Mouse (Mus musculus): Measurements from ENCODE around the gene Kcp. TPM values are rescaled to one million over a fixed set of nuclear protein-coding genes. Genes with fewer than 3 reads are reported as not detected.

The Kcp gene
- polyA plus RNA-seq, 1 experiment: 10.1 TPM

DNA sequence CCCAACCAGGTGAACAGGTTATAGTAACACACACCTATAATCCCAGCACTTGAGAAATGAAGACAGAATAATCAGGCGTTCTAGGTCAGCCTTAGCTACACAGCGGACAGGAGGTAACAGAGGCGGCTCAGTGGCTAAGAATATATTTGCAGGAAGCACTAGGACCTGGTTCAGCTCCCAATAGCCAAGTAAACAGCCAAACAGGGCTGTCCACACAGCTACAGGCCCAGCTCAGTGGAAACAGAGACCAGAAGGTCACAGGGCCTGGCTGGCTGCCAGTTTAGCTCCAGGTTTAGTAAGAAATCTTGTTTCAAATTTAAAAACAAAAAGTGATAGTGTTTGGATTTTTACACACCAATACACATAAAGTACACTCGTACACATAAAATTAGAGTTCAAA, 13.7 kb downstream of the Kcp start:
- DNase-seq (ENCODE audit: low read depth in 1 of 2, low spot score in 2 of 2): no peak
- no peaks in the 10 kb centered on the region for H3K36me3 ChIP-seq (ENCODE audit: control insufficient read depth, insufficient read depth, low read length)
- TF ChIP-seq POLR2A (IDR thresholded peaks at IDR 0.05; ENCODE audit: low read depth, low read length) (no peak), CTCF (IDR thresholded peaks at IDR 0.05; ENCODE audit: extremely low read depth, insufficient read depth, insufficient read length, insufficient replicate concordance) (no peak)
- H3K4me1 ChIP-seq (ENCODE audit: control insufficient read depth, insufficient read depth, insufficient read length): no peaks in the 10 kb centered on the region
- H3K27ac ChIP-seq (ENCODE audit: insufficient read depth, low read length): no peak overlapping the region
- H3K27me3 ChIP-seq (ENCODE audit: control insufficient read depth, insufficient read depth, low read length): 0 out of 2 replicates have a peak, but pooled peaks cover 1% of the 10 kb centered on the region
- H3K4me3 ChIP-seq (ENCODE audit: extremely low read depth, insufficient read depth, insufficient read length): no peak overlapping the region
- 90% methylated on average over 4 of the region's 4 CpGs for WGBS

DNA sequence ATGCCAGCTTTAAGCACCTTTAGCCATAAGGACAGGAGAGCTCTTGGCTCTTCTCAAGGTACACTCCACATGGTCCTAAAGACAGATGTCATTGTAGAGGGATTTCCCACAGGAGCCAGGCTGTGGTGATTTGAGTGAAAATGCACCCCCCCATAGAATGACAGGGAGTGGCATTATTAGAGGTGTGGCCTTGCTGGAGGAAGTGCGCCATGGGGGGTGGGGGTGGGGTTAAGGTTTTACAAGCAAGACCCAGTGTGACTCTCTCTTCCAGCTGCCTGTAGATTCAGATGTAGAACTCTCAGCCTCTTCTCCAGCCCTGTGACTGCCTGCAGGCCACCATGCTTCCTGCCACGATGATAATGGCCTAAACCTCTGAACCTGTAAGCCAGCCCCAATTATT, 21.8 kb downstream of the Kcp start:
- WGBS: 32% methylated on average over 2 of the region's 2 CpGs

DNA sequence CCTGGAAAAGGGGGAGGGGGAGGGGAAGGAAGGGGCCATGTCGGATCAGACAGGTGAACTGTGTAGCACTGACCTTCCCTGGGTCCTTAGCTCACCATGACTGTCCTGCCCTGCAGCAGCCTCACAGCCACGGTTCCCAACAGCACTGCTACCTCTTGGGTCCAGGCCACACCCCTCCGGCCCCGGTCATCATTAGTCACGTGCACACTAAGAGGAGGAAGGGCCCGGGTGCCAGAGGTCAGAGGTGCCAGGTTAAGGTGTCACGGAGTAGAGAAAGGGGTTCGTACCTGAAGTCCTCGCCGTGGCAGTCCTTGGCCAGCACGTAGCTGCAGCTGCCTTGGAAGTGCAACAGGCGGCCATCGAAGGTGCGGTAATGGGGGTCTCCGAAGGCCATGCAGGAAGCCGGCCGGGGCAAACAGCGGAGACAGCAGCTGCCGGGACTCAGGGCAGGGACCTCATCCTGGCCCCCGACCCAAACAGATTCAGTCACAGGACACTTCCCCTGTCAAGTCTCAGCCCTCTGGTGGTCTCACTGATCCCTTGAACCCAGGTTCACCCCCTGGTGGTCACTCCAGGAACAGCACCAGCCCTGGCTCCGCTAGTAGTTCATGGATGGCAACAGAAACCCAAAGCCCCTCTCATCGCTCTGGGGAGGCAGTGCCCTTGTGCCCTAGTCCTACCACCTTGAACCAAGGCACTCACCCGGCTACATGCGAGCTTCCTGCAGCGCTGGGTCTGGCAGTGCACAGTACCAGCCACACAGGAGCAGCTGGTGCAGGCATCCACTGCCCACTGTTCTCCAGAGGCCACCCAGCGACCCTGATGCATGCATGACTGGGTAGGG, 22.8 kb downstream of the Kcp start:
- Histone ChIP-seq H3K27me3 (ENCODE audit: control insufficient read depth, insufficient read depth, low read length) (no peaks in the 10 kb centered on the region), H3K4me3 (ENCODE audit: extremely low read depth, insufficient read depth, insufficient read length) (peak overlapping the region; percentile 51), H3K36me3 (ENCODE audit: control insufficient read depth, insufficient read depth, low read length) (no peaks in the 10 kb centered on the region), H3K27ac (ENCODE audit: insufficient read depth, low read length) (no peak overlapping the region), H3K4me1 (ENCODE audit: control insufficient read depth, insufficient read depth, insufficient read length) (peaks cover 3% of the 10 kb centered on the region; the same call in 1 of the 2 replicates)
- TF ChIP-seq CTCF (IDR thresholded peaks at IDR 0.05; ENCODE audit: extremely low read depth, insufficient read depth, insufficient read length, insufficient replicate concordance) (peak; percentile 85; the same call in 1 of the 2 replicates), POLR2A (IDR thresholded peaks at IDR 0.05; ENCODE audit: low read depth, low read length) (no peak)
- 8% methylated on average over 26 of the region's 26 CpGs for WGBS
- peak; percentile 18 to 61 for DNase-seq (ENCODE audit: low read depth in 1 of 2, low spot score in 2 of 2)

More for the DNA sequence above, 21.8 kb downstream of the Kcp start:
- no peaks in the 10 kb centered on the region for H3K36me3 ChIP-seq (ENCODE audit: control insufficient read depth, insufficient read depth, low read length)
- no peak overlapping the region for H3K27ac ChIP-seq (ENCODE audit: insufficient read depth, low read length)
- peaks cover 3% of the 10 kb centered on the region; the same call in 1 of the 2 replicates for H3K4me1 ChIP-seq (ENCODE audit: control insufficient read depth, insufficient read depth, insufficient read length)
- no peak overlapping the region for H3K4me3 ChIP-seq (ENCODE audit: extremely low read depth, insufficient read depth, insufficient read length)
- no peak for DNase-seq (ENCODE audit: low read depth in 1 of 2, low spot score in 2 of 2)
- no peaks in the 10 kb centered on the region for H3K27me3 ChIP-seq (ENCODE audit: control insufficient read depth, insufficient read depth, low read length)
- TF ChIP-seq CTCF (IDR thresholded peaks at IDR 0.05; ENCODE audit: extremely low read depth, insufficient read depth, insufficient read length, insufficient replicate concordance) (no peak), POLR2A (IDR thresholded peaks at IDR 0.05; ENCODE audit: low read depth, low read length) (no peak)

DNA sequence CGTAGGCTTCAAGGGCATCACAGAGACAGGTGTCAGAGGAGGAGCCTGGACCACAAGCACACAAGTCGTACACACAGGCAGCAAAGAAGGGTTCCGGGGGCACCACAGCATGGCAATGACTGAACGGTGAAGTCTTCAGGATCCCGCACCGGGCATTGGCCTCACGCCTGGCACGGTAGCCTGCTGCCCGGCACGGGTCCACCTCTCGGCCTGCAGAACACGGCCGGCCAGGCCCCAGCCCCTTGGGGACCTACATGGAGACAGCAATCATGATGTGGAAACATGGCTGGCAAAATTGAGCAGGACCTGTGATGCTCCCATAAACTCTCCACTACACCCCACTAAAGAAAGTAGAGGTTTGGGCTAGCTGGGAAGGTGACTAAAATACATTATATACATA, 25.1 kb downstream of the Kcp start:
- H3K27me3 ChIP-seq (ENCODE audit: control insufficient read depth, insufficient read depth, low read length): no peaks in the 10 kb centered on the region
- no peak for TF ChIP-seq CTCF (IDR thresholded peaks at IDR 0.05; ENCODE audit: extremely low read depth, insufficient read depth, insufficient read length, insufficient replicate concordance)
- no peak for TF ChIP-seq POLR2A (IDR thresholded peaks at IDR 0.05; ENCODE audit: low read depth, low read length)
- no peak for DNase-seq (ENCODE audit: low read depth in 1 of 2, low spot score in 2 of 2)
- H3K27ac ChIP-seq (ENCODE audit: insufficient read depth, low read length): no peak overlapping the region
- H3K4me1 ChIP-seq (ENCODE audit: control insufficient read depth, insufficient read depth, insufficient read length): peaks cover 3% of the 10 kb centered on the region; the same call in 1 of the 2 replicates
- no peaks in the 10 kb centered on the region for H3K36me3 ChIP-seq (ENCODE audit: control insufficient read depth, insufficient read depth, low read length)
- WGBS: 94% methylated on average over 13 of the region's 13 CpGs
- H3K4me3 ChIP-seq (ENCODE audit: extremely low read depth, insufficient read depth, insufficient read length): no peak overlapping the region

DNA sequence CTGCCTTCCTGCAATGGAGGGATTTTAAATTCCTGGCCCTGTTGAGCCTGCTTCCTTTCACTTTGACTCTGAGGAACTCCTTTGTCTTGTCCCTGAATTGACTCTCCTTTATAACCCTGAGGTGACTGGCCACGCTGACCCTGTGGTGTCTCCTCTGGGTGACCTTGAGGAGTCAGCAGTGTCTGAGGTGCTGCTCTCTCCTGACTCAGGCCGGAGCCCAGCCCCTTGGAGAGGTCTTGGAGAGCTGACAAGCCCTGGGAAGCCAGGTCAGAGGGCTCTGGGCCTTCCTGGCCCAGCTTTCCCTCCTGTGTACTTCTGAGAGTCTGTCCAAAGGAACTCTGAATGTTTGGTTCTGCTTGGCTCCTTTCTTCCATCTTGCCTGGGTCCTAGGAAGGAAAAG, 33.0 kb downstream of the Kcp start:
- H3K4me3 ChIP-seq (ENCODE audit: extremely low read depth, insufficient read depth, insufficient read length): no peak overlapping the region
- H3K27me3 ChIP-seq (ENCODE audit: control insufficient read depth, insufficient read depth, low read length): no peaks in the 10 kb centered on the region
- H3K36me3 ChIP-seq (ENCODE audit: control insufficient read depth, insufficient read depth, low read length): peaks cover 7% of the 10 kb centered on the region
- H3K27ac ChIP-seq (ENCODE audit: insufficient read depth, low read length): no peak overlapping the region
- DNase-seq (ENCODE audit: low read depth in 1 of 2, low spot score in 2 of 2): no peak
- WGBS: 87% methylated on average over 2 of the region's 2 CpGs
- TF ChIP-seq CTCF (IDR thresholded peaks at IDR 0.05; ENCODE audit: extremely low read depth, insufficient read depth, insufficient read length, insufficient replicate concordance) (no peak), POLR2A (IDR thresholded peaks at IDR 0.05; ENCODE audit: low read depth, low read length) (no peak)
- H3K4me1 ChIP-seq (ENCODE audit: control insufficient read depth, insufficient read depth, insufficient read length): peaks cover 12% of the 10 kb centered on the region; the same call in 1 of the 2 replicates

DNA sequence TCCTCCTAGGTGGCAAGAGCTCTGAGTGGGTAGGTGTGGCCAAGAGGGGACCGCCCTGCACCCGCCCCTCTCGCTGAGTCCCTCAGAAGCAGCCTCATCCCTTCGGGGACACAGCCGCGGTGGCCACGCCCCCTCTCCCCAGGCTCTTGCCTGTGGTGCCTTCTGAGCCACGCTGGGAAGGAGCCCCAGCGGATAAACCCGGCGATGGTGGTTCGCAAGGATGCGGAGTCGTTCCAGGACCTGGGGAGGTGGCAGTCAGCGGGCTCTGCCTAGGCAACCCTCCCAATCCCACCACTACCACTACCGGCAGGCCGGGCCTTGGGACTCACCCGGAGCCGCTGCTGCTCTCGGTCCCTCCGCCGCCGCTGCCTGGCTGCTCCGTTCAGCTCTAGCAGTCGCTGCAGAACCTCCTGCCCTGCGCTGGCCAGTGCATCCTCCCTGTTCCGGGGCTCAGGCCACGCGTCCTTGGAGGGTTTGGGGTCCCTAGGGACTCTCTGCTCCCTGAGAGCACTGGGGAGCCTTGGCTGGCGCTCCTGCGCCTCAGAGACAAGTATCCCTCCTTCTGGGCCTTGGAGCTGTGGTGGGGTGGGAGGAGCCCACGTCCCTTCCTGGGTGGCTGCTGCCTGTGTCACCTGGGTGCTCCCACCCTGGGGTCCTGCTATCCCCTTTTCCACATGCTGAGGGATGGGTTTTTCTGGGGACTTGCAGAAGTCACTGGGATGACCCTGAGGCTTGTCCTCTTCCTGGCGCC, 33.6 kb downstream of the Kcp start:
- H3K36me3 ChIP-seq (ENCODE audit: control insufficient read depth, insufficient read depth, low read length): peaks cover 7% of the 10 kb centered on the region
- no peak overlapping the region for H3K27ac ChIP-seq (ENCODE audit: insufficient read depth, low read length)
- DNase-seq (ENCODE audit: low read depth in 1 of 2, low spot score in 2 of 2): peak; percentile 39 to 66
- no peaks in the 10 kb centered on the region for H3K27me3 ChIP-seq (ENCODE audit: control insufficient read depth, insufficient read depth, low read length)
- H3K4me3 ChIP-seq (ENCODE audit: extremely low read depth, insufficient read depth, insufficient read length): peak overlapping the region; percentile 53
- 11% methylated on average over 33 of the region's 33 CpGs for WGBS
- H3K4me1 ChIP-seq (ENCODE audit: control insufficient read depth, insufficient read depth, insufficient read length): peaks cover 12% of the 10 kb centered on the region; the same call in 1 of the 2 replicates
- TF ChIP-seq CTCF (IDR thresholded peaks at IDR 0.05; ENCODE audit: extremely low read depth, insufficient read depth, insufficient read length, insufficient replicate concordance) (no peak), POLR2A (IDR thresholded peaks at IDR 0.05; ENCODE audit: low read depth, low read length) (no peak)
